Mouse (Mus musculus) liver, adult 2 months (tissue): ENCODE results near the gene Fuca1.

Experiments
- CTCF ChIP-seq: fragments of 200-500 bp; IDR thresholded peaks from 2 replicates; pipeline ENCODE4 v1.5.1; 2011; ENCODE audit warnings: low read depth, low read length, control low read depth
- POLR2A ChIP-seq: fragments of 200-500 bp; IDR thresholded peaks from 2 replicates; pipeline ENCODE4 v1.6.1; 2011; ENCODE audit warnings: low read length, control low read depth; ENCODE audit not compliant: insufficient read depth; ENCODE audit errors: extremely low read depth

GRCm38 (mm10) chr4:135987714-135988113 is 67.2 kb downstream of the Fuca1 start:
- TF ChIP-seq POLR2A (no peak), CTCF (no peak)
